Mouse (Mus musculus): ENCODE results near the gene Sh3glb1. TPM values are rescaled to one million over a fixed set of nuclear protein-coding genes. Genes with fewer than 3 reads are reported as not detected.

The Sh3glb1 gene
- polyA plus RNA-seq, 1 experiment, result 469 TPM

GRCm38 (mm10) chr3:144718706-144719087 lies 1.4 kb downstream of the Sh3glb1 start:
- TF ChIP-seq POLR2A (IDR thresholded peaks at IDR 0.05; ENCODE audit: control insufficient read depth, low read depth, low read length) (no peak), CTCF (IDR thresholded peaks at IDR 0.05; ENCODE audit: control insufficient read depth, insufficient read depth, insufficient replicate concordance, low read depth, low read length) (no peak)
- H3K27ac ChIP-seq (ENCODE audit: control insufficient read depth, insufficient read depth, low read depth, low read length), result no peak overlapping the region

GRCm38 (mm10) chr3:144717835-144718234 lies 2.3 kb downstream of the Sh3glb1 start:
- no peak for TF ChIP-seq CTCF (IDR thresholded peaks at IDR 0.05; ENCODE audit: control insufficient read depth, insufficient read depth, insufficient replicate concordance, low read depth, low read length)
- TF ChIP-seq POLR2A (IDR thresholded peaks at IDR 0.05; ENCODE audit: control insufficient read depth, low read depth, low read length), result no peak
- Histone ChIP-seq H3K27ac (ENCODE audit: control insufficient read depth, insufficient read depth, low read depth, low read length) (no peak overlapping the region), H3K4me1 (ENCODE audit: control insufficient read depth, insufficient read depth, low read length) (peaks cover 9% of the 10 kb centered on the region), H3K27me3 (ENCODE audit: control insufficient read depth, insufficient read depth, low read length) (no peaks in the 10 kb centered on the region), H3K36me3 (ENCODE audit: control insufficient read depth, insufficient read depth, low read length) (peaks cover 1% of the 10 kb centered on the region; the same call in 1 of the 2 replicates), H3K4me3 (ENCODE audit: control insufficient read depth, low read depth, low read length) (no peak overlapping the region)

More at GRCm38 (mm10) chr3:144718706-144719087, 1.4 kb downstream of the Sh3glb1 start:
- Histone ChIP-seq H3K4me1 (ENCODE audit: control insufficient read depth, insufficient read depth, low read length) (peaks cover 9% of the 10 kb centered on the region), H3K27me3 (ENCODE audit: control insufficient read depth, insufficient read depth, low read length) (no peaks in the 10 kb centered on the region), H3K4me3 (ENCODE audit: control insufficient read depth, low read depth, low read length) (peak overlapping the region; percentile 95; the same call in 1 of the 2 replicates), H3K36me3 (ENCODE audit: control insufficient read depth, insufficient read depth, low read length) (peaks cover 1% of the 10 kb centered on the region; the same call in 1 of the 2 replicates)

DNA sequence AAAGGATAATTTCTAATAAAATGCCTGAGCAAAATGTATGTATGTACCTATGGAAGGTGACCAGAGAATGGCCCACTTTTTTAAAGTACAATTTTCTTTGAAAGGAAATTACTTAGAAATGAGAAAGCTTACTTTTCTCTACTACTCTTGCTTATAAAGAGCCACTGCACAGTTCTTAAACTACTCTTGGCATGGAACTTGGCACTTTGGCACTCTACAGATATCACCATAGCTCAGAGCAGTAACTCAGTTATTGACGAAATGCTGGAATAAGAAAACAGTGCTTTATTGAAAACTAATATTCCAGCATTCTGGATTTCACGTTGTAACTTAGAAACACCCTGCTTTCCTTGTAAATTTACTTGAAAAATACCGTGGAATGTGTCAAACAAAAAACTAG lies 3.0 kb downstream of the Sh3glb1 start:
- H3K4me3 ChIP-seq (ENCODE audit: control insufficient read depth, low read depth, low read length), result no peak overlapping the region
- H3K27ac ChIP-seq (ENCODE audit: control insufficient read depth, insufficient read depth, low read depth, low read length), result no peak overlapping the region
- H3K36me3 ChIP-seq (ENCODE audit: control insufficient read depth, insufficient read depth, low read length), result peaks cover 1% of the 10 kb centered on the region
- H3K27me3 ChIP-seq (ENCODE audit: control insufficient read depth, insufficient read depth, low read length), result no peaks in the 10 kb centered on the region
- TF ChIP-seq CTCF (IDR thresholded peaks at IDR 0.05; ENCODE audit: control insufficient read depth, insufficient read depth, insufficient replicate concordance, low read depth, low read length), result no peak
- TF ChIP-seq POLR2A (IDR thresholded peaks at IDR 0.05; ENCODE audit: control insufficient read depth, low read depth, low read length), result no peak
- peaks cover 9% of the 10 kb centered on the region for H3K4me1 ChIP-seq (ENCODE audit: control insufficient read depth, insufficient read depth, low read length)

- TF ChIP-seq CTCF (IDR thresholded peaks at IDR 0.05; ENCODE audit: control insufficient read depth, insufficient read depth, insufficient replicate concordance, low read depth, low read length), result no peak
- TF ChIP-seq POLR2A (IDR thresholded peaks at IDR 0.05; ENCODE audit: control insufficient read depth, low read depth, low read length), result no peak
- Histone ChIP-seq H3K27me3 (ENCODE audit: control insufficient read depth, insufficient read depth, low read length) (no peaks in the 10 kb centered on the region), H3K4me3 (ENCODE audit: control insufficient read depth, low read depth, low read length) (no peak overlapping the region), H3K36me3 (ENCODE audit: control insufficient read depth, insufficient read depth, low read length) (peaks cover 2% of the 10 kb centered on the region), H3K27ac (ENCODE audit: control insufficient read depth, insufficient read depth, low read depth, low read length) (no peak overlapping the region), H3K4me1 (ENCODE audit: control insufficient read depth, insufficient read depth, low read length) (peaks cover 9% of the 10 kb centered on the region)
Observed at GRCm38 (mm10) chr3:144715901-144716300, 4.2 kb downstream of the Sh3glb1 start.

- Histone ChIP-seq H3K4me3 (ENCODE audit: control insufficient read depth, low read depth, low read length) (no peak overlapping the region), H3K4me1 (ENCODE audit: control insufficient read depth, insufficient read depth, low read length) (peaks cover 6% of the 10 kb centered on the region), H3K36me3 (ENCODE audit: control insufficient read depth, insufficient read depth, low read length) (peaks cover 2% of the 10 kb centered on the region), H3K27ac (ENCODE audit: control insufficient read depth, insufficient read depth, low read depth, low read length) (no peak overlapping the region), H3K27me3 (ENCODE audit: control insufficient read depth, insufficient read depth, low read length) (no peaks in the 10 kb centered on the region)
- TF ChIP-seq CTCF (IDR thresholded peaks at IDR 0.05; ENCODE audit: control insufficient read depth, insufficient read depth, insufficient replicate concordance, low read depth, low read length) (no peak), POLR2A (IDR thresholded peaks at IDR 0.05; ENCODE audit: control insufficient read depth, low read depth, low read length) (no peak)
Observed at GRCm38 (mm10) chr3:144715033-144715432, 5.1 kb downstream of the Sh3glb1 start.

- Histone ChIP-seq H3K27ac (ENCODE audit: control insufficient read depth, insufficient read depth, low read depth, low read length) (no peak overlapping the region), H3K4me3 (ENCODE audit: control insufficient read depth, low read depth, low read length) (no peak overlapping the region), H3K36me3 (ENCODE audit: control insufficient read depth, insufficient read depth, low read length) (peaks cover 2% of the 10 kb centered on the region), H3K27me3 (ENCODE audit: control insufficient read depth, insufficient read depth, low read length) (no peaks in the 10 kb centered on the region), H3K4me1 (ENCODE audit: control insufficient read depth, insufficient read depth, low read length) (peaks cover 6% of the 10 kb centered on the region)
- TF ChIP-seq POLR2A (IDR thresholded peaks at IDR 0.05; ENCODE audit: control insufficient read depth, low read depth, low read length) (no peak), CTCF (IDR thresholded peaks at IDR 0.05; ENCODE audit: control insufficient read depth, insufficient read depth, insufficient replicate concordance, low read depth, low read length) (no peak)
Observed at GRCm38 (mm10) chr3:144714606-144715005, 5.5 kb downstream of the Sh3glb1 start.

- H3K36me3 ChIP-seq (ENCODE audit: control insufficient read depth, insufficient read depth, low read length), result peaks cover 2% of the 10 kb centered on the region
- no peak overlapping the region for H3K4me3 ChIP-seq (ENCODE audit: control insufficient read depth, low read depth, low read length)
- no peaks in the 10 kb centered on the region for H3K27me3 ChIP-seq (ENCODE audit: control insufficient read depth, insufficient read depth, low read length)
- TF ChIP-seq POLR2A (IDR thresholded peaks at IDR 0.05; ENCODE audit: control insufficient read depth, low read depth, low read length) (no peak), CTCF (IDR thresholded peaks at IDR 0.05; ENCODE audit: control insufficient read depth, insufficient read depth, insufficient replicate concordance, low read depth, low read length) (no peak)
- H3K4me1 ChIP-seq (ENCODE audit: control insufficient read depth, insufficient read depth, low read length), result peaks cover 4% of the 10 kb centered on the region; the same call in 1 of the 2 replicates
- H3K27ac ChIP-seq (ENCODE audit: control insufficient read depth, insufficient read depth, low read depth, low read length), result peak overlapping the region; percentile 51; the same call in 1 of the 2 replicates
Observed at GRCm38 (mm10) chr3:144714126-144714525, 6.0 kb downstream of the Sh3glb1 start.
